Mouse (Mus musculus) liver, postnatal 0 days (tissue): ENCODE measurements around the gene Rundc3a.

Experiments
- CTCF ChIP-seq: sonication (generic); IDR thresholded peaks from 2 replicates; pipeline ENCODE4 v1.5.1; 2016; ENCODE audit warnings: antibody characterized with exemption, low read depth
- EP300 ChIP-seq: IDR thresholded peaks from 2 replicates; pipeline ENCODE4 v1.6.1; 2016; ENCODE audit warnings: antibody characterized with exemption, low read depth, mild to moderate bottlenecking

GRCm38 (mm10) chr11:102400513-102401084 lies 7.4 kb downstream of the Rundc3a start:
- TF ChIP-seq CTCF, result no peak
- TF ChIP-seq EP300, result no peak
